Mouse (Mus musculus) liver, embryonic 14.5 days (tissue): Measurements from ENCODE around the gene Ube2s.

Source experiments
- CTCF ChIP-seq: IDR thresholded peaks from 2 replicates; pipeline ENCODE4 v1.5.1; 2016; ENCODE audit warnings: antibody characterized with exemption, low read depth, control low read depth
- EP300 ChIP-seq: IDR thresholded peaks from 2 replicates; pipeline ENCODE4 v1.6.1; 2016; ENCODE audit warnings: antibody characterized with exemption, low read depth

DNA sequence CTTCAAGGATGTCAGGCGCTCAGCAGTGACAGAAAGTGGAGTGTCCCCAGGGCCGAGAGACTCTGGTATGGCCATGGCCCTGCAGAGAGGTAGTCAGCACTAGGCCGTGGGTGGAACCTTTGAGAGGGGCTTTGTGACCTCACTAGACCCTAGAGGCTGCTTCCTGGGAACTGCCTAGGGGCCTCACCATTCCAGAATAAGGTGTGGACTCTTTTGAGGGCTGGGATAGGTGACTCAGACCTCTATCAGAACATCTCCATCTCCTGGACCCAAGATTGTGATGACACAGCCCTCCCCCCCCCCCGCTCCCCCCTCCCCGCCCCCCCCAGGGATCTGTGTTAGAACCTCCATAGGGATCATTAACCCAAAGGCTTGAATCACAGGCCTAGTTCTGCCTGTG is 41.2 kb downstream of the Ube2s start, which contains the start of gene Fam71e2:
- no peak for TF ChIP-seq CTCF
- no peak for TF ChIP-seq EP300
